18 mouse cellular contexts compared by ENCODE assay signal in genomic region chr1:178792726-178793125, GRCm38 (mm10).
"Had no signal": no experiment of that assay in that cellular context is flagged by ENCODE, and none has a peak within 500 bp of the region (broad histone marks: within the 10 kb centered on the region; RNA-seq: fewer than 3 reads in every experiment).

No protein-coding gene starts in this region.

- H3K36me3 ChIP-seq: intestine, embryonic 15.5 days; kidney, embryonic 15.5 days; midbrain, embryonic 13.5 days; neural tube, embryonic 12.5 days; neural tube, embryonic 15.5 days had no signal

- H3K9me3 ChIP-seq: intestine, embryonic 15.5 days; kidney, embryonic 15.5 days; midbrain, embryonic 13.5 days; neural tube, embryonic 12.5 days; neural tube, embryonic 15.5 days had no signal

- H3K4me3 ChIP-seq: intestine, embryonic 15.5 days; kidney, embryonic 15.5 days; left cerebral cortex, adult 2 months; midbrain, embryonic 13.5 days; neural tube, embryonic 12.5 days; neural tube, embryonic 15.5 days had no signal

- H3K27ac ChIP-seq: intestine, embryonic 15.5 days; kidney, embryonic 15.5 days; left cerebral cortex, adult 2 months; liver, embryonic 14.5 days; macrophage; midbrain, embryonic 13.5 days; neural tube, embryonic 12.5 days; neural tube, embryonic 15.5 days had no signal

- H3K4me1 ChIP-seq: intestine, embryonic 15.5 days; midbrain, embryonic 13.5 days; neural tube, embryonic 12.5 days; neural tube, embryonic 15.5 days had no signal

- H3K9ac ChIP-seq: intestine, embryonic 15.5 days; kidney, embryonic 15.5 days; liver, embryonic 14.5 days; liver, postnatal 0 days; lung, embryonic 14.5 days; midbrain, embryonic 13.5 days; neural tube, embryonic 12.5 days; neural tube, embryonic 15.5 days had no signal

- DNase-seq: kidney, adult 11 months; kidney, adult 8-10 months; kidney, postnatal 10 days; kidney, postnatal 36 days; layer of hippocampus, postnatal 36 days; liver, postnatal 0 days; lung, embryonic 14.5 days; retina, postnatal 1 day; right cerebral cortex, postnatal 25 days; spleen, adult 18-20 months had no signal
